Mouse (Mus musculus): ENCODE data around the gene Retreg2. TPM values are rescaled to one million over a fixed set of nuclear protein-coding genes. Genes with fewer than 3 reads are reported as not detected.

The Retreg2 gene
- polyA plus RNA-seq, 1 experiment from 2014 or later: 54.2 TPM

GRCm38 (mm10) chr1:75179334-75180104 is 36.9 kb downstream of the Retreg2 start:
- Histone ChIP-seq H3K27me3 (no peaks in the 10 kb centered on the region), H3K4me1 (peaks cover 20% of the 10 kb centered on the region), H3K4me3 (replicated peaks) (peak overlapping the region; percentile 51), H3K9ac (peak overlapping the region; percentile 44), H3K27ac (replicated peaks) (0 out of 2 replicates have a peak overlapping the region, but pooled peaks have one; percentile 12), H3K36me3 (peaks cover 57% of the 10 kb centered on the region), H3K4me2 (replicated peaks) (peak overlapping the region; percentile 92), H3K9me3 (replicated peaks) (no peaks in the 10 kb centered on the region)
- 7% methylated on average over 23 of the region's 23 CpGs for WGBS
- peak; percentile 25 for ATAC-seq (ENCODE audit: insufficient number of reproducible peaks, low FRiP score, low TSS enrichment, low read depth)

GRCm38 (mm10) chr1:75180105-75180590 is 37.6 kb downstream of the Retreg2 start, which contains the start of gene Abcb6:
Gene Abcb6 (minus strand): TSS chr1:75180392.
- Histone ChIP-seq H3K27me3 (no peaks in the 10 kb centered on the region), H3K4me2 (replicated peaks) (peak within 1 kb of the TSS; percentile 92), H3K4me1 (peaks cover 20% of the 10 kb centered on the region), H3K27ac (replicated peaks) (0 out of 2 replicates have a peak within 1 kb of the TSS, but pooled peaks have one; percentile 12), H3K4me3 (replicated peaks) (peak within 1 kb of the TSS; percentile 51), H3K9me3 (replicated peaks) (no peaks in the 10 kb centered on the region), H3K36me3 (peaks cover 59% of the 10 kb centered on the region), H3K9ac (peak within 1 kb of the TSS; percentile 44)
- WGBS: under 1% methylated on average over 31 of the region's 31 CpGs
- peak; percentile 91 for ATAC-seq (ENCODE audit: insufficient number of reproducible peaks, low FRiP score, low TSS enrichment, low read depth)

GRCm38 (mm10) chr1:75180741-75181140 is 38.2 kb downstream of the Retreg2 start:
- Histone ChIP-seq H3K27ac (replicated peaks) (no peak overlapping the region), H3K9me3 (replicated peaks) (no peaks in the 10 kb centered on the region), H3K27me3 (no peaks in the 10 kb centered on the region), H3K4me3 (replicated peaks) (peak overlapping the region; percentile 51; the same call in 1 of the 2 replicates), H3K9ac (no peak overlapping the region), H3K36me3 (peaks cover 59% of the 10 kb centered on the region), H3K4me2 (replicated peaks) (peak overlapping the region; percentile 92), H3K4me1 (peaks cover 20% of the 10 kb centered on the region)
- no peak for ATAC-seq (ENCODE audit: insufficient number of reproducible peaks, low FRiP score, low TSS enrichment, low read depth)
- 30% methylated on average over 7 of the region's 7 CpGs for WGBS

- Histone ChIP-seq H3K4me1 (peaks cover 20% of the 10 kb centered on the region), H3K27me3 (no peaks in the 10 kb centered on the region), H3K27ac (replicated peaks) (no peak overlapping the region), H3K9ac (no peak overlapping the region), H3K36me3 (peaks cover 59% of the 10 kb centered on the region), H3K4me3 (replicated peaks) (no peak overlapping the region), H3K9me3 (replicated peaks) (no peaks in the 10 kb centered on the region), H3K4me2 (replicated peaks) (no peak overlapping the region)
- 75% methylated on average over 4 of the region's 4 CpGs for WGBS
- ATAC-seq (ENCODE audit: insufficient number of reproducible peaks, low FRiP score, low TSS enrichment, low read depth): no peak
These were observed 38.8 kb downstream of the Retreg2 start for GRCm38 (mm10) chr1:75181377-75181870.

GRCm38 (mm10) chr1:75182160-75182559 is 39.6 kb downstream of the Retreg2 start:
- H3K36me3 ChIP-seq: peaks cover 61% of the 10 kb centered on the region
- H3K4me3 ChIP-seq (replicated peaks): no peak overlapping the region
- H3K27ac ChIP-seq (replicated peaks): no peak overlapping the region
- H3K9me3 ChIP-seq (replicated peaks): no peaks in the 10 kb centered on the region
- H3K9ac ChIP-seq: no peak overlapping the region
- ATAC-seq (ENCODE audit: insufficient number of reproducible peaks, low FRiP score, low TSS enrichment, low read depth): no peak
- no peaks in the 10 kb centered on the region for H3K27me3 ChIP-seq
- WGBS: 70% methylated on average over 4 of the region's 4 CpGs
- no peak overlapping the region for H3K4me2 ChIP-seq (replicated peaks)
- peaks cover 20% of the 10 kb centered on the region for H3K4me1 ChIP-seq

GRCm38 (mm10) chr1:75185495-75185894 is 42.9 kb downstream of the Retreg2 start:
- WGBS: 94% methylated on average over 11 of the region's 11 CpGs
- H3K36me3 ChIP-seq: peaks cover 73% of the 10 kb centered on the region

GRCm38 (mm10) chr1:75187126-75187525 is 44.5 kb downstream of the Retreg2 start:
- no peak for ATAC-seq (ENCODE audit: insufficient number of reproducible peaks, low FRiP score, low TSS enrichment, low read depth)
- H3K27ac ChIP-seq (replicated peaks): no peak overlapping the region
- H3K4me3 ChIP-seq (replicated peaks): no peak overlapping the region
- no peaks in the 10 kb centered on the region for H3K27me3 ChIP-seq
- peaks cover 66% of the 10 kb centered on the region for H3K36me3 ChIP-seq
- H3K4me2 ChIP-seq (replicated peaks): no peak overlapping the region
- H3K9ac ChIP-seq: no peak overlapping the region
- H3K9me3 ChIP-seq (replicated peaks): no peaks in the 10 kb centered on the region
- H3K4me1 ChIP-seq: peaks cover 14% of the 10 kb centered on the region

More at GRCm38 (mm10) chr1:75185495-75185894, 42.9 kb downstream of the Retreg2 start:
- Histone ChIP-seq H3K4me3 (replicated peaks) (no peak overlapping the region), H3K4me1 (peaks cover 8% of the 10 kb centered on the region; the same call in 1 of the 2 replicates), H3K4me2 (replicated peaks) (no peak overlapping the region), H3K27ac (replicated peaks) (no peak overlapping the region), H3K9me3 (replicated peaks) (no peaks in the 10 kb centered on the region), H3K27me3 (no peaks in the 10 kb centered on the region), H3K9ac (no peak overlapping the region)
- no peak for ATAC-seq (ENCODE audit: insufficient number of reproducible peaks, low FRiP score, low TSS enrichment, low read depth)

GRCm38 (mm10) chr1:75187914-75188483 is 45.4 kb downstream of the Retreg2 start:
- Histone ChIP-seq H3K4me1 (peaks cover 16% of the 10 kb centered on the region), H3K27me3 (no peaks in the 10 kb centered on the region), H3K27ac (replicated peaks) (no peak overlapping the region), H3K9ac (no peak overlapping the region), H3K4me2 (replicated peaks) (no peak overlapping the region), H3K4me3 (replicated peaks) (no peak overlapping the region), H3K9me3 (replicated peaks) (no peaks in the 10 kb centered on the region), H3K36me3 (peaks cover 57% of the 10 kb centered on the region)
- WGBS: 81% methylated on average over 2 of the region's 2 CpGs
- no peak for ATAC-seq (ENCODE audit: insufficient number of reproducible peaks, low FRiP score, low TSS enrichment, low read depth)

- H3K27ac ChIP-seq (replicated peaks): no peak overlapping the region
- H3K36me3 ChIP-seq: peaks cover 39% of the 10 kb centered on the region
- H3K9ac ChIP-seq: no peak overlapping the region
- peaks cover 21% of the 10 kb centered on the region for H3K4me1 ChIP-seq
- peak overlapping the region; percentile 90; the same call in 1 of the 2 replicates for H3K4me3 ChIP-seq (replicated peaks)
- H3K4me2 ChIP-seq (replicated peaks): peak overlapping the region; percentile 79
- no peak for ATAC-seq (ENCODE audit: insufficient number of reproducible peaks, low FRiP score, low TSS enrichment, low read depth)
- WGBS: 68% methylated on average over 2 of the region's 2 CpGs
- no peaks in the 10 kb centered on the region for H3K27me3 ChIP-seq
- H3K9me3 ChIP-seq (replicated peaks): no peaks in the 10 kb centered on the region
These were observed 48.0 kb downstream of the Retreg2 start for GRCm38 (mm10) chr1:75190577-75190976.

GRCm38 (mm10) chr1:75191258-75191621 is 48.7 kb downstream of the Retreg2 start:
- WGBS: 41% methylated on average over 5 of the region's 5 CpGs

More at GRCm38 (mm10) chr1:75191258-75191621, 48.7 kb downstream of the Retreg2 start:
- Histone ChIP-seq H3K36me3 (peaks cover 39% of the 10 kb centered on the region), H3K27ac (replicated peaks) (peak overlapping the region; percentile 95), H3K9me3 (replicated peaks) (no peaks in the 10 kb centered on the region), H3K9ac (peak overlapping the region; percentile 76), H3K4me2 (replicated peaks) (peak overlapping the region; percentile 79), H3K27me3 (no peaks in the 10 kb centered on the region), H3K4me3 (replicated peaks) (peak overlapping the region; percentile 90), H3K4me1 (peaks cover 21% of the 10 kb centered on the region)
- no peak for ATAC-seq (ENCODE audit: insufficient number of reproducible peaks, low FRiP score, low TSS enrichment, low read depth)

Measured in embryonic facial prominence, embryonic 15.5 days (tissue).